Mouse (Mus musculus): ENCODE data around the gene Vsx2. TPM values are rescaled to one million over a fixed set of nuclear protein-coding genes. Genes with fewer than 3 reads are reported as not detected.

Gene Vsx2
- polyA plus RNA-seq, 1 experiment from 2014 or later: 0.37 TPM

- no peaks in the 10 kb centered on the region for H3K27me3 ChIP-seq
- H3K9ac ChIP-seq: peak overlapping the region; percentile 50
- whole genome bisulfite sequencing: 4% methylated on average over 10 of the region's 10 CpGs
- H3K9me3 ChIP-seq: no peaks in the 10 kb centered on the region
- H3K27ac ChIP-seq: no peak overlapping the region
- peak overlapping the region; percentile 62 for H3K4me2 ChIP-seq
- H3K36me3 ChIP-seq (replicated peaks): no peaks in the 10 kb centered on the region
- ATAC-seq (ENCODE audit: low FRiP score): peak; percentile 52
- peaks cover 9% of the 10 kb centered on the region for H3K4me1 ChIP-seq
- peak overlapping the region; percentile 62 for H3K4me3 ChIP-seq (replicated peaks)
These were observed 48.1 kb downstream of the Vsx2 start for GRCm38 (mm10) chr12:84617663-84618062.

- no peak overlapping the region for H3K9ac ChIP-seq
- no peak overlapping the region for H3K4me3 ChIP-seq (replicated peaks)
- peaks cover 16% of the 10 kb centered on the region for H3K4me1 ChIP-seq
- no peak overlapping the region for H3K27ac ChIP-seq
- H3K27me3 ChIP-seq: no peaks in the 10 kb centered on the region
- no peaks in the 10 kb centered on the region for H3K9me3 ChIP-seq
- no peak for ATAC-seq (ENCODE audit: low FRiP score)
- H3K4me2 ChIP-seq: no peak overlapping the region
- no peaks in the 10 kb centered on the region for H3K36me3 ChIP-seq (replicated peaks)
These were observed 51.4 kb downstream of the Vsx2 start for GRCm38 (mm10) chr12:84620975-84621374.

- Histone ChIP-seq H3K4me2 (peak overlapping the region; percentile 35; the same call in 1 of the 2 replicates), H3K9me3 (no peaks in the 10 kb centered on the region), H3K4me3 (replicated peaks) (no peak overlapping the region), H3K27me3 (0 out of 2 replicates have a peak, but pooled peaks cover 6% of the 10 kb centered on the region), H3K9ac (no peak overlapping the region), H3K4me1 (peaks cover 9% of the 10 kb centered on the region), H3K36me3 (replicated peaks) (no peaks in the 10 kb centered on the region), H3K27ac (peak overlapping the region; percentile 10)
- 14% methylated on average over 8 of the region's 8 CpGs for WGBS
- no peak for ATAC-seq (ENCODE audit: low FRiP score)
These were observed 55.0 kb downstream of the Vsx2 start for GRCm38 (mm10) chr12:84624601-84625000.

DNA sequence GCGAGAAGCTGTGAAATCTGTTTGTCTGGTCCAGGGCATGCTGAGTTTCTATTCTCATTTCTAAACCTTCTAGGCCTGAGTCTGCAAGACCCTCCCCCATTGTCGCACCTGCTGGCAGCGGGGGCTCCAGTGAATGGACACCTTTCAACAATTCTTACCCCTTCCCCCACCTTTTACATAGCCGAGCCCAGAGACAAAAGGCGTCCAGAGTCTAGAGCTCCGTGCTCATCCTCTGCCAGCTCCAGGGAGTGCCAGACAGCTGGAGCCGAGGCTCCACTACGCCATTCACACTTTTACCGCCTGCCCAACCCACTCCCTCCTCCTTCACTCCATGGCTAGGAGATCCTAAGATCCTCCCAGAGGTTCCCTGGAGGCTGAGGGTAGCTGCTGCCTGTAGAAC, 55.6 kb downstream of the Vsx2 start:
- peak overlapping the region; percentile 35 for H3K4me2 ChIP-seq
- ATAC-seq (ENCODE audit: low FRiP score): peak; percentile 68; the same call in 1 of the 2 replicates
- no peaks in the 10 kb centered on the region for H3K36me3 ChIP-seq (replicated peaks)
- 2% methylated on average over 9 of the region's 9 CpGs for WGBS
- H3K4me3 ChIP-seq (replicated peaks): no peak overlapping the region
- no peaks in the 10 kb centered on the region for H3K9me3 ChIP-seq
- 0 out of 2 replicates have a peak overlapping the region, but pooled peaks have one; percentile 29 for H3K9ac ChIP-seq
- peak overlapping the region; percentile 10 for H3K27ac ChIP-seq
- H3K4me1 ChIP-seq: peaks cover 9% of the 10 kb centered on the region
- H3K27me3 ChIP-seq: 0 out of 2 replicates have a peak, but pooled peaks cover 6% of the 10 kb centered on the region

GRCm38 (mm10) chr12:84631867-84632266, 62.3 kb downstream of the Vsx2 start:
- Histone ChIP-seq H3K27me3 (no peaks in the 10 kb centered on the region), H3K36me3 (replicated peaks) (no peaks in the 10 kb centered on the region), H3K4me3 (replicated peaks) (no peak overlapping the region), H3K4me1 (no peaks in the 10 kb centered on the region), H3K9ac (no peak overlapping the region), H3K4me2 (no peak overlapping the region), H3K27ac (no peak overlapping the region), H3K9me3 (no peaks in the 10 kb centered on the region)
- 81% methylated on average over 3 of the region's 3 CpGs for WGBS
- no peak for ATAC-seq (ENCODE audit: low FRiP score)

GRCm38 (mm10) chr12:84640253-84640652, 70.7 kb downstream of the Vsx2 start:
- no peaks in the 10 kb centered on the region for H3K9me3 ChIP-seq
- no peak for ATAC-seq (ENCODE audit: low FRiP score)
- no peak overlapping the region for H3K4me3 ChIP-seq (replicated peaks)
- no peaks in the 10 kb centered on the region for H3K4me1 ChIP-seq
- WGBS: 10% methylated on average over 5 of the region's 6 CpGs
- H3K27ac ChIP-seq: no peak overlapping the region
- H3K27me3 ChIP-seq: peaks cover 54% of the 10 kb centered on the region
- H3K36me3 ChIP-seq (replicated peaks): no peaks in the 10 kb centered on the region
- no peak overlapping the region for H3K4me2 ChIP-seq
- no peak overlapping the region for H3K9ac ChIP-seq

DNA sequence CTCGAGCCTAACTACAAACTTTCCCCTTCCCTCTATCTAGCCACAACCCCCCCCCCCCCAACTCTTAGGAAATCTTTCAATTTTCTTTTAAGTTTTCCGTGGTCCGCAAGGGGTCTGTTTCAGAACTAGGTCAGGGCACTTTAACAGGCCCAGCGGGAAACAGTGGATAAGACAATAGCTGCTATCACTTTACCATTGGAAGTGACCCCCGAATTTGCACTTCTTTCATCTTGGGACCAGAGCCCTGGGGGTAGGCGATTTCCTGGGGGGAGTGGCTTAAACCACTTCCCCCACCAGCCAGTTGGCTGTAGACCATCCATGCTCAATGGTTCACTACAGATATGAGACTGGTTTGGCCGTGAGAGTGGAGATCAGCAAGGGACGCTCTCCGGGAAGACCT, 71.1 kb downstream of the Vsx2 start, which contains the start of gene Vrtn:
TSS of gene Vrtn (plus strand) at position 366 of the 400 bp plus-strand sequence.
- Histone ChIP-seq H3K4me2 (no peak within 1 kb of the TSS), H3K36me3 (replicated peaks) (no peaks in the 10 kb centered on the region), H3K27me3 (peaks cover 54% of the 10 kb centered on the region), H3K9ac (no peak within 1 kb of the TSS), H3K9me3 (no peaks in the 10 kb centered on the region), H3K4me1 (no peaks in the 10 kb centered on the region), H3K27ac (no peak within 1 kb of the TSS), H3K4me3 (replicated peaks) (no peak within 1 kb of the TSS)
- 4% methylated on average over 9 of the region's 9 CpGs for WGBS
- ATAC-seq (ENCODE audit: low FRiP score): no peak

Other genes with a start within 250 kb of the Vsx2 start
- gene Coq6, start 208.1 kb upstream of the Vsx2 start, polyA plus RNA-seq (2016; fragmentation: Nextera tagmentation; extraction: Ambion mirVana): 39.5 and 40.5 TPM in 2 replicates
- gene Fam161b, start 207.9 kb upstream of the Vsx2 start, polyA plus RNA-seq (2016; fragmentation: Nextera tagmentation; extraction: Ambion mirVana): 11.6 and 12.0 TPM in 2 replicates
- gene Entpd5, start 160.7 kb upstream of the Vsx2 start, polyA plus RNA-seq (2016; fragmentation: Nextera tagmentation; extraction: Ambion mirVana): 11.0 and 13.8 TPM in 2 replicates
- 2.1 and 3.3 TPM in 2 replicates for gene Bbof1, start 160.7 kb upstream of the Vsx2 start, polyA plus RNA-seq (2016; fragmentation: Nextera tagmentation; extraction: Ambion mirVana)
- gene Rnf113a2, start 152.6 kb upstream of the Vsx2 start, polyA plus RNA-seq (2016; fragmentation: Nextera tagmentation; extraction: Ambion mirVana): 28.7 and 29.9 TPM in 2 replicates
- gene Aldh6a1, start 118.8 kb upstream of the Vsx2 start, polyA plus RNA-seq (2016; fragmentation: Nextera tagmentation; extraction: Ambion mirVana): 26.6 and 26.8 TPM in 2 replicates
- 37.5 and 39.2 TPM in 2 replicates for gene Lin52, start 118.3 kb upstream of the Vsx2 start, polyA plus RNA-seq (2016; fragmentation: Nextera tagmentation; extraction: Ambion mirVana)
- 14.3 and 14.4 TPM in 2 replicates for gene Abcd4, start 47.7 kb downstream of the Vsx2 start, polyA plus RNA-seq (2016; fragmentation: Nextera tagmentation; extraction: Ambion mirVana)
- gene Vrtn, start 71.3 kb downstream of the Vsx2 start, polyA plus RNA-seq (2016; fragmentation: Nextera tagmentation; extraction: Ambion mirVana): not detected in 2 replicates
- 0.61 and 0.67 TPM in 2 replicates for gene Syndig1l, start 129.1 kb downstream of the Vsx2 start, polyA plus RNA-seq (2016; fragmentation: Nextera tagmentation; extraction: Ambion mirVana)
- 72.0 and 75.2 TPM in 2 replicates for gene Npc2, start 203.4 kb downstream of the Vsx2 start, polyA plus RNA-seq (2016; fragmentation: Nextera tagmentation; extraction: Ambion mirVana)
- gene Isca2, start 203.5 kb downstream of the Vsx2 start, polyA plus RNA-seq (2016; fragmentation: Nextera tagmentation; extraction: Ambion mirVana): 143 and 152 TPM in 2 replicates